Mouse (Mus musculus) CD4-positive, CD25-positive, alpha-beta regulatory T cell, adult 2 months (primary cell): ENCODE measurements around the gene Oaf.
A peak's percentile ranks its signal among the peaks of the same experiment; 100 is the strongest.

Experiments
- DNase-seq: peaks from one replicate; pipeline ENCODE4 v3.0.0-alpha.2; 2012; ENCODE audit warnings: low read depth, low spot score

Oaf gene

GRCm38 (mm10) chr9:43239712-43240593 lies at the start of gene Oaf:
TSS of gene Oaf (minus strand) at chr9:43239911.
- peak; percentile 28 for DNase-seq

DNA sequence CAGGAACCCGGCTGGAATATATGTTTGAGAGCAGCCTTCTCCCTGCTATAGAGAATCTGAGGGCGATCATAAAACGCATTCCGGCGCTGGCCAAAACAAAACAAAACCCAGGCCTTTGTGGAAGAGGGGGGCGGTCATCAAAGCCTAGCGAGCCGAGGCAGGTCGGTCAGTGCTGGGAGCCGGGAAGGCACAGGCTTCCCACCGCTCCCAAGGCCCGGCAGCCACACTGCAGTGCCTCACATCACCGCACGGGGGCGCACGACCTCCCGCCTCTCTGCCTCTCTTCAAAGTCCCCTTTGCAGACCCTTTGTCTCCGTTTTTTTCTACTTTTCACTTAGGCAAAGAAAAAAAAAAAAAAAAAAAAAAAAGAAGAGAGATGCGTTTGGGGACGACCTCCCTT lies 47.2 kb upstream of the Oaf start:
- DNase-seq, result peak; percentile 42

GRCm38 (mm10) chr9:43285281-43285680 lies 45.6 kb upstream of the Oaf start:
- no peak for DNase-seq

DNA sequence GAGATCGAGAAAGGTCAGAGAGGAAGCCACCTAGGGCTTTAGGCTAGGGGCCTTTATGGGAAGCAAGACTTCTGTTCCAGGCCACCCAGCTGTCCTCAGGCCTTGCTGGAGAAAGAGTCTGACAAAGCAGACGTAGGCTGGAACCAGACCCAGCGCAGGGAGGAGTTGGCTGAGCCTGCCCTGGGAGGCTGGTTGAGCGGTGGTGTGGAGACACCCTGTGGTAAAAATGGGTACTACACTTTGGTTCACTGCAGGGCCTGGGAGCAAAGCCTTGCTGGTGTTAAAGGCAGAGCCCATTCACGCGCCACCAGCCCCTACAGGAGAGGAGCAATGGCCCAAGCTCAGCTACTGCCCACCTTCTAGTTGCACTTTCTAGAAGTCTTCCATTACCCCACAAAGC lies 44.6 kb upstream of the Oaf start:
- peak; percentile 72 for DNase-seq

DNA sequence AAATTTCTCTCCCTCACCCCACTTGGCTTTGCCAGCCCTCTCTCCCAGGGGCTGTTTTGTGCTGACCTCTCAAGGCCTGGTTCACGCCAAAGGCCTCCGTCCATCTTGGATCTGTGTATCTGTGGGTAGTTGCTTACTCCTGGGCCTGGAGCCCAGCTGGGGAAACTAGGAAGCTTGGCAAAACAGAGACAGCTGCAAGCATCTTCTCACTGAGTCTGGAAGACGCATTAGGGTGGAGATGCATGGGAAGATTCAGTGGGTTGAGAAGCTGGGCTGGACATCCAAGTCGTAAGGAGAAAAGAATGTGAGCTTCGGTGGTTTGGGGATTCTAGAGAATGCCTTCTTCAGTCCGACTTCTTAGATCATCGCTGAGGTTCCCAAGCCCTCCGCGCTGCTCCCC lies 34.0 kb upstream of the Oaf start:
- no peak for DNase-seq

DNA sequence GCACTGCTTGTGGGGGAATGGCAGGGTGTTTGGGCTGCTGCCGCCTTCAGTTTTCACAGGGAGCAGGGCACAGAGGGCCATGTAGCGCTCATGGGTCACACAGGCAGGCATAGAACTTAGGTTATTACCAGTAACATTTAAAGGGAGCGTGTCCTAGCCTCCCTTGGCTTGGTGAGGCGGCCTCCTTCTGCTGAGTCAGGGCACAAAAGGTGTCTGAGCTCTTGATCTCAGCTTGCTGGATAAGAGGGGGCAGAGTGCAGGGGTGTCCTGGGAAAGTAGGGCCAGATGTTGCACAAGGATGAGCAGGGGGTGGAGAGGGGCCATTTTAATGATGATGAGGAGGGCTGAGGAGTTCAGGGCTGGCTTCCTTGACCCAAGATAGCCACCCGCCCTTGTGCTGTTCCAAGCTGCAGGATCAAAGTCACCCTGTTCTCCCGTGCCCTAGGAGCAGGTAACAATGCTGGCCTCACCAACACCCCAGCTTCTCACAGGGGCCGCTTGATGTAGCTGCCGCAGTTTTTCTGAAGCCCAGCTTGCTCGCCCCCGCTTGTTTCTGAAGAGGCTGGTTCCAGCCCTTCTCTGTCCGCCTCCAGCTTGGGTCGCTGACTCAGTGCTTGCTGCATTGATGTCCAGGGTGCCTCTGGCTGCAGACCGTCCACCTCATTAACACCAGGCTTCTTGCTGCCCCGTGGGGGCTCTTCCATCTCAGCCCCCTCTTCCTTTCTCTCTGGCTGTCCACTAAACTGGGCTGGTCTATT lies 32.2 kb upstream of the Oaf start:
- DNase-seq, result no peak

GRCm38 (mm10) chr9:43270723-43271252 lies 31.1 kb upstream of the Oaf start:
- DNase-seq, result no peak

DNA sequence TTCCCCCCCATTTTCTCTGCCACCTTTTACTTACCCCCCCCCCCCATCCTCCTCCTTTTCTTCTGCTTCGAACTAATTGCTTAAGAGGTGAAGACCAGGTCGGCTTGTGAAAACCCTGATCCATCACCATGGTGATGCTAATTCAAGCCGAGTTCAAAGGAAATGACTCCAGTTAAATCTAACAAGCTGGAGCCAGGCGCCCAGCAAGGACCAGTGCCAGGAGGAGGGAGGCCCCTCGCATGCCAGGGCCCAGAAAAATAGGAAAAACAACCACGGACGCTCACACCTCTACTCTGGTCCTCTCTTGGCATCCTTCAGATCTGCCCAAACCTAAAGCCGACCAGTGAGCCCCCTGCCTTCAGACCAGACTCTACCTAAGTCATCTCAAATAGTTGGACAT lies 29.5 kb upstream of the Oaf start:
- no peak for DNase-seq

DNA sequence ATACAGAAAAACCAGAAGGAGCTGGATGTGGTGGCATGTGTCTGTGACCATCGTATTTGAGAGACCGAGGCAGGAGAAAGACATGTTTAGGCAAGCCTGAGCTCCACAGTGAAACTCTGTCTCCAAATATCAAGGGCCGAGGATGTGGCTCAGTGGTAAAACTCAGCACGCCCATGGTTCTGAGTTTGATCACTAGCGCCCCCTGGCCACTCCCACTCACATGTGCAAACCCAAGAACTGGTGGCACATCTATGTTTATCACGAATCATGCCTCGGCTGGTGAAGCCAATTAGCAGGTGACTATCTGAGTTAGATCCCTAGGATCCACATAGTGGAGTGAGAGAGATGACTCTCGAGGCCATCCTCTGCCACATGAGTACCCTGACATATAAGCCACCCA lies 27.6 kb upstream of the Oaf start:
- DNase-seq, result peak; percentile 38

DNA sequence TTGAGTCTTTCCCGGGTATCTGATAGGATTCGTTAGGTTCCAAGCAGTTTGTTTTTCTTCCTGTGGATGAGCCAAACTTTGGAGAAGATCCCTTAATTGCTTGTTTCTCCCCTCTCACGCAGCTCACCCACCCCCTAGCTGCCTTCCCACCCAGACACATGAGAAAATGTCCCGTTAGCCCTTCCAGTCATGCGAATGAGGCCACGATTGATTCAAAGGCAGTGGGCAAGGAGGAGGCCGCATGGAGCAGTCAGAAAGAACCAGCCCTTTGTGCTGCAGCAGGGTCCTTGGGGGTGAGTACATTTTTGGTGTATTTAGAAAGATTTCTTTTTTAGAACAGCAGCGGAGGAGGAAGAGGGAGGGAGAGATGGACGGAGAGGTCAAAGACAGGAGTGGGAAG lies 25.5 kb upstream of the Oaf start:
- no peak for DNase-seq

DNA sequence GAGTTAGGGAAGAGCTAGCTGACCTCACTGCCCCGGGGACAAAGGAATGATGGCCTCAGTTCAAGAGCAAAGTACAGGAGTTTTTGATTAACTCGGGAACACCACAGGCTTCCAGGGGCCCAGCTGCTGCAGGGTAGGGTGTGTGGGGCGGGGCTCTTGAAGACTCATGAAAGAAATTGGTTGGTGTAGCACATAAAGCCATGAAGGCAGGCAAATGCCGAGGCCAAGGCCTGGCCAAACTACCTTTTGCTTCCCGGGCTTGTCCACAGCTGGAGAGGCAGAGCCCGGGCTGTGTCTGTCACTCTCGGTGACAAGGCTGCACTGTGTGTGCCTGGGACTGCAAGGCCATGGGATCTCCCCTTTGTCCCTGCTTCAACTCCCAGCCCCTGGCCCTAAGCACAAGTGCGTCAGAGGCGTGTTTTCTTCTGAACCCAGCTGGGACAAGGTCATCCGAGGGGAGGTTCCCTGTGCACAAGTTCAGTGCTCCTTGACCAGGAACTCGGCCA lies 24.3 kb upstream of the Oaf start:
- no peak for DNase-seq

- DNase-seq, result no peak
These were observed 23.3 kb upstream of the Oaf start for GRCm38 (mm10) chr9:43262811-43263550.

GRCm38 (mm10) chr9:43262390-43262789 lies 22.7 kb upstream of the Oaf start:
- DNase-seq, result no peak

DNA sequence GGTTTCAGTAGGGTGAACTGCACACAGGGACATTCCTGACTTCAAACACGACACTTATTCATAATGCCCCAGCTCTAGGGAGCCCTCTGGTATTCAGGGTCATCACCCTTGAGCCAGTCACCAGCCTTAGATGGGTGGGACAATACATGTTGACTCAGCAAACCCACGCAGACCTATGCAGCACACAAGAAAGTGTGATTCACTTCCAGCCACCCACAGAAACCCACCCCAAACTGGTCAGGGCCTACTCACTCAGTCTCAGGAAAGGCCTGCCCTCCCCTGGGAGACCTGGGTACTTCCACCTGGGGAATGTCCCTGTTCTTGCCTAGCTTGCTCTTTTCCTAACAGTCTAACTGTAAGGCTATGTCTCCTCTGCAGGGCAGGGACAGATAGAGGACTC lies 22.2 kb upstream of the Oaf start:
- DNase-seq, result no peak

DNA sequence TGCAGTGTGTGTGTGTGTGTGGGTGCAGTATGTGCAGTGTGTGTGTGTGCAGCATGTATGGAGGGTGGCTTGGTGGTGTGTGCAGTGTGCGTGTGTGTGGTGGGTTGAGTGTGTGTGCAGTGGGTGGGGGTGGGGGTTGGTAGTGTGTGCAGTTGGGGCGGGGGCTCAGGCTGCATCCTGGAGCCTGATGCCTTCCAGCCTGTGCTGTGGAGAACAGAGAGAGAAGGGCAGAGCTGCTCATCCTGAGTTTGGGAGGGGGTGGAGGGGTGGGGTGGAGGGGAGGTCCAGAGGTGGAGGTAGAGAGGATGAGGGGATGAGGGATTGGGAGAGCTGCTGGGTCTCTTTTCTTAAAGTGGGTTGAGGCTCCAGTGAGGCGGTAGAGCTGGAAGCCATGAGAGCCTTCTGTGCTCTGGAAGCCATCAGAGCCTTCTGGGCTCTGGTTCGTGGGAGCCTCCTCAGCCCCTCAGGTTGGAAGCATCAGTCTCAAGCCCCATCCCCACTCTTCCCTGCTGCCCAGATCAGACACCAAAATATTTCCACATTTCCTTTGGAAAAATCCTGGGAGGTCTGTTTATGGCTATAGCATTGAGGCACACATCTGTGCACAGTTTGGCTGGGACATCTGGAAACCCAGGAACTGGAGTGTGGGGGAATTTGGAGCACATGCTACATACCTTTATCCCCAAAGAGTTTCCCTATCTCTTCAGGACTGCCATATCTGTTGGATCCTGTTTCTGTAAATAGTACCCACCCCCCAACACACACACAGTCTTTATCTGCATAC lies 21.6 kb upstream of the Oaf start:
- DNase-seq, result no peak

DNA sequence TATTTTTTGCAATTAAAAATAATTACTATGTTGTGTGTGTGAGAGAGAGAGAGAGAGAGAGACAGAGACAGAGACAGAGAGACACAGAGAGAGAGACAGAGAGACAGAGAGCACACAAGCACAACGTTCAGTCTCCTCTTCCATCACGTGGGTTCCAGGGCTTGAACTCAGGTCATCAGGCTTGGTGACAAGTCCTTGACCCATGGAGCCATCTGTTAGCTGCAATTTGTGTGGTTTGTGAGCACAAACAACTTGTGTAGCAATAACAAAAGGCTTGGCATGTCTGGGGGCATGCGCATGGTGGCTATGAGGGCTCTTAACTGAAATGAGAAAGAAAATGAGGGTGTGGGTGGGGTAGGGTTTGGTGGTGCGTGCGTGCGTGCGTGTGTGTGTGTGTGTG lies 20.9 kb upstream of the Oaf start:
- DNase-seq, result no peak

- DNase-seq, result no peak
These were observed 13.6 kb upstream of the Oaf start for GRCm38 (mm10) chr9:43253271-43253681.

DNA sequence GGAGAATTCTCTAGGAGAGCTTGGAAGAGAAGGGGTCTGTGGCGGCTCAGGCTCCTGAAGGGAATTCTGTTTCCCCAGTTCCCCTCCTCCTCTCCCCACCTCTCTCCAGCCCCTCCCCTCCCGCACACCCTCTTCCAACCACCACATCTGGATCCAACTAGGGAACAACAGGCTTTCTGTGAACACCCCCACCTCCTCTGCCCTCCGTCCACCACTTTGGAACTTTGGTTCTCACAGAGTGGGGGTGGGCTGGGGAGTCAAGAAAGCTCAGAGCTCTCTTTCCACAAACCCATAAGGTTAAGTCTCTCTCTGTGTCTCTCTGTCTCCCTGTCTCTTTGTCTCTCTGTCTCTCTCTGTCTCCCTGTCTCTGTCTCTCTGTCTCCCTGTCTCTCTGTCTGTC lies 13.1 kb upstream of the Oaf start:
- DNase-seq, result no peak

GRCm38 (mm10) chr9:43251786-43252185 lies 12.1 kb upstream of the Oaf start:
- no peak for DNase-seq

GRCm38 (mm10) chr9:43246738-43247180 lies 7.0 kb upstream of the Oaf start:
- DNase-seq, result no peak
